Comparison of ENCODE assay signal across 8 mouse cellular contexts in genomic region chr2:102259139-102259538, GRCm38 (mm10).
DNase-seq lines count a peak whose midpoint lies in the region; ATAC-seq and TF ChIP-seq lines count a peak whose summit lies in the region.

No protein-coding gene starts in this region.

- intact Hi-C loops in left cerebral cortex, postnatal 4 days (cut with DNase I): no loop called here

- H3K9ac ChIP-seq in hindbrain, postnatal 0 days (replicated peaks; ENCODE audit: low read length): no peak overlapping the region
- H3K9ac ChIP-seq in liver, embryonic 15.5 days: no peak overlapping the region

- ATAC-seq in hindbrain, postnatal 0 days: peak; percentile 34; the same call in 1 of the 2 replicates
- ATAC-seq in liver, embryonic 15.5 days (ENCODE audit: insufficient read depth): no peak

- no peak overlapping the region for H3K27ac ChIP-seq in hindbrain, postnatal 0 days
- no peak overlapping the region for H3K27ac ChIP-seq in liver, embryonic 15.5 days (replicated peaks)

- peak; percentile 23 for DNase-seq in cerebellum, adult 11-12 months
- peak; percentile 46 for DNase-seq in gastrocnemius, postnatal 25 days
- peak; percentile 43 for DNase-seq in hindbrain, postnatal 0 days (ENCODE audit: low spot score)
- DNase-seq in thymus, adult 18-20 months: peak; percentile 81 to 87
- no peak for DNase-seq in left cerebral cortex, postnatal 4 days
- no peak for DNase-seq in layer of hippocampus, postnatal 14 days (ENCODE audit: low spot score in 2 of 2)

- H3K27me3 ChIP-seq in E14TG2a.4 (ENCODE audit: insufficient read depth, low read length): peaks cover 47% of the 10 kb centered on the region
- no peaks in the 10 kb centered on the region for H3K27me3 ChIP-seq in hindbrain, postnatal 0 days (ENCODE audit: insufficient read depth, low read length)
- H3K27me3 ChIP-seq in liver, embryonic 15.5 days: peaks cover 32% of the 10 kb centered on the region

- peak overlapping the region; percentile 52 for H3K4me3 ChIP-seq in E14TG2a.4 (replicated peaks; ENCODE audit: low read length)
- H3K4me3 ChIP-seq in hindbrain, postnatal 0 days (ENCODE audit: low read length): no peak overlapping the region
- H3K4me3 ChIP-seq in liver, embryonic 15.5 days (replicated peaks): no peak overlapping the region

- 19% methylated on average over 13 of the region's 13 CpGs for WGBS in hindbrain, postnatal 0 days
- WGBS in liver, embryonic 15.5 days (ENCODE audit: insufficient replicate concordance): 6% methylated on average over 13 of the region's 13 CpGs

- H3K9me3 ChIP-seq in E14TG2a.4 (ENCODE audit: low read length): no peaks in the 10 kb centered on the region
- no peaks in the 10 kb centered on the region for H3K9me3 ChIP-seq in hindbrain, postnatal 0 days (ENCODE audit: low read length)
- H3K9me3 ChIP-seq in liver, embryonic 15.5 days (replicated peaks): no peaks in the 10 kb centered on the region

- peaks cover 26% of the 10 kb centered on the region for H3K4me1 ChIP-seq in E14TG2a.4 (replicated peaks; ENCODE audit: low read depth, low read length)
- peaks cover 14% of the 10 kb centered on the region for H3K4me1 ChIP-seq in hindbrain, postnatal 0 days (ENCODE audit: insufficient read depth, low read length)
- H3K4me1 ChIP-seq in liver, embryonic 15.5 days (replicated peaks): no peaks in the 10 kb centered on the region

- H3K36me3 ChIP-seq in E14TG2a.4 (ENCODE audit: insufficient read depth, low read length): no peaks in the 10 kb centered on the region
- H3K36me3 ChIP-seq in hindbrain, postnatal 0 days (ENCODE audit: insufficient read depth, low read length): no peaks in the 10 kb centered on the region
- no peaks in the 10 kb centered on the region for H3K36me3 ChIP-seq in liver, embryonic 15.5 days (replicated peaks)

- TF ChIP-seq CTCF in E14TG2a.4 (conservative IDR thresholded peaks at IDR 0.05; ENCODE audit: low read length): no peak
- no peak for TF ChIP-seq CTCF in hindbrain, postnatal 0 days (IDR thresholded peaks at IDR 0.05; ENCODE audit: low read depth)

- H3K4me2 ChIP-seq in hindbrain, postnatal 0 days (ENCODE audit: low read depth, low read length): 0 out of 2 replicates have a peak overlapping the region, but pooled peaks have one; percentile 14
- H3K4me2 ChIP-seq in liver, embryonic 15.5 days: peak overlapping the region; percentile 16; the same call in 1 of the 2 replicates

Comparison
In these comparisons a context has a peak if more than half of its experiments do, and no peak if none do; other contexts are left out.
1. DNase-seq: peak in cerebellum, adult 11-12 months (single experiment), gastrocnemius, postnatal 25 days (single experiment), hindbrain, postnatal 0 days (single experiment) and thymus, adult 18-20 months (2 of 2); none in left cerebral cortex, postnatal 4 days (single experiment) and layer of hippocampus, postnatal 14 days (0 of 2).